Mouse (Mus musculus) stomach, postnatal 0 days (tissue): ENCODE measurements at regions not wholly inside any gene's neighbourhood (a gene's known extent, or its start where the extent isn't known, plus 50 kb on each side); places are given as distances from the start of the nearest gene placed in this dataset.

Source experiments
- CTCF ChIP-seq: IDR thresholded peaks from 2 replicates; pipeline ENCODE4 v1.5.1; 2016; ENCODE audit warnings: antibody characterized with exemption, low read depth, mild to moderate bottlenecking, moderate library complexity
- EP300 ChIP-seq: optimal IDR thresholded peaks from 2 replicates; pipeline ENCODE3; 2016; ENCODE audit warnings: antibody characterized with exemption

DNA sequence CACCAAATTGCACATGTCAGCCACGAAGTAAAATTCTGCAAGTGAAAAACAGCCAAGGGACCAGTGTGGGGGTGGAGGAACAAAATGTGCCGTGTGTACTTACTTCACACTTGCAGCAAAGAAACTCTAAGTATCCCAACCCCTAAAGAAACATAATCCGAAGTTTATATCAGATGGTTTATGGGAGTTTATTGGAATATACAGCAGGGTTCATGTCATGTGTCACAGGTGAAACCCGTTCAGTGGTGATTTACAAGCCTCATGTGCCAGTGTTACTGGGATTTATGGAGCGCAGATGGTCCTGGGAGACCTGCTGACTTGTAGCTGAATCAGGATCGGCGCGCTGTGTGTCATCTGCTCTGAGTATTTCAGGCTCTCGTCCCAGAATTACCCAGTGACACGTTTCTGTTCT lies 306.1 kb downstream of the Meis1 start:
- TF ChIP-seq EP300 (no peak), CTCF (no peak)
